Mouse (Mus musculus): ENCODE measurements around the gene Mertk.

DNA sequence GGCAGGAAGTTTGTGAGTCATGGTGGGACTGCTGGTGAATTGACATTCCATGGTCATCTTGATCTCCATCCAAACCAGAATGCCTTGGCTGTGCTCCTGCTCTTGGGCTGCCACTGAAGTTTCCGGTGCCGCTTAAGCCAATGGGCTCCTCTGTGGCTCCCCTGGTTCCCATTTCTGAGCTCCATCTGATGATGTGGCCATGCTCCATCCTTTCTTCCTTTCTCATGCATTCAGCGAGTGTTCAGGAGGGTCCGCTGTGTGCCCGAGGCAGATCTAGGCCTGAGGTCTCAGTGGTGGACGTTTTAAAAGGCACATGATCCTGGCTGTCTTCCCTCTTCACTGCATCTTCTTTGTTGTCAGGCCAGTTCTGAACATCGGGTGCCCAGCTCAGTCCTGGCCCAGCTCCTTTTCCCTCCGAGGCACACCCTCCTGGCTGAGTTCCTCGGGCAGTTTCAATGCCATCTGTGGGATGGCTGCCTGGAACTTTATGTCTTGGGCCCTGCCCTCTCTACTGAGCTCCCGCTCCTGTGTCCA lies 40.0 kb downstream of the Mertk start:
- TF ChIP-seq CTCF (IDR thresholded peaks at IDR 0.05) (no peak), EP300 (IDR thresholded peaks at IDR 0.05) (no peak)
